Mouse (Mus musculus) stomach, embryonic 15.5 days (tissue): ENCODE data around the gene Usp12. TPM values are rescaled to one million over a fixed set of nuclear protein-coding genes. Genes with fewer than 3 reads are reported as not detected.

ENCODE experiments used
- ATAC-seq: fragments of 200-750 bp; cut with Nextera tagmentation; 2 replicates; pipeline ENCODE4 v1.8.0; 2017; ENCODE audit warnings: low read depth, moderate number of reproducible peaks, moderate TSS enrichment; ENCODE audit not compliant: insufficient read depth, low FRiP score
- H3K27ac ChIP-seq: fragments of 300-500 bp; sonication (generic); 2 replicates; pipeline ENCODE4 v1.5.1; 2015; ENCODE audit warnings: mild to moderate bottlenecking, inconsistent platforms
- H3K27me3 ChIP-seq: fragments of 300-500 bp; sonication (generic); replicated peaks from 2 replicates; pipeline ENCODE4 v1.6.1; 2015; ENCODE audit warnings: inconsistent platforms
- H3K36me3 ChIP-seq: fragments of 300-500 bp; sonication (generic); 2 replicates; pipeline ENCODE4 v1.6.1; 2015; ENCODE audit warnings: inconsistent platforms
- H3K4me1 ChIP-seq: fragments of 300-500 bp; sonication (generic); 2 replicates; pipeline ENCODE4 v1.6.1; 2015; ENCODE audit warnings: inconsistent platforms
- H3K4me2 ChIP-seq: fragments of 300-500 bp; sonication (generic); 2 replicates; pipeline ENCODE4 v1.6.1; 2015; ENCODE audit warnings: mild to moderate bottlenecking, inconsistent platforms
- H3K4me3 ChIP-seq: fragments of 300-500 bp; sonication (generic); replicated peaks from 2 replicates; pipeline ENCODE4 v1.5.1; 2015; ENCODE audit warnings: inconsistent platforms
- H3K9ac ChIP-seq: fragments of 300-500 bp; sonication (generic); 2 replicates; pipeline ENCODE4 v1.6.1; 2015; ENCODE audit warnings: inconsistent platforms
- H3K9me3 ChIP-seq: fragments of 300-500 bp; sonication (generic); 2 replicates; pipeline ENCODE4 v1.6.1; 2016; ENCODE audit warnings: inconsistent platforms
- WGBS: fragments of 180-500 bp; shearing (Covaris S2); methylation state at CpG from one replicate; pipeline ENCODE4 v1.1.7; 2015; 5-methylcytosine and 5-hydroxymethylcytosine counted together
- polyA plus RNA-seq: library from polyadenylated mRNA; unstranded; fragments of >200 nt; fragmentation: Nextera tagmentation; extraction: Ambion mirVana; gene quantifications from 2 replicates; pipeline ENCODE4 v1.2.1, GENCODE M21; 2015

The Usp12 gene
- 18.9 and 20.8 TPM in 2 replicates for polyA plus RNA-seq

GRCm38 (mm10) chr5:146794853-146795252, at the start of gene Usp12:
Gene Usp12 (minus strand): TSS chr5:146795006.
- peak within 1 kb of the TSS; percentile 92 for H3K27ac ChIP-seq
- ATAC-seq = peak; percentile 98
- H3K4me1 ChIP-seq = peaks cover 27% of the 10 kb centered on the region
- H3K4me2 ChIP-seq = peak within 1 kb of the TSS; percentile 74
- H3K27me3 ChIP-seq = no peaks in the 10 kb centered on the region
- no peaks in the 10 kb centered on the region for H3K36me3 ChIP-seq
- WGBS = under 1% methylated on average over 39 of the region's 51 CpGs
- peak within 1 kb of the TSS; percentile 92 for H3K9ac ChIP-seq
- H3K9me3 ChIP-seq = no peaks in the 10 kb centered on the region
- peak within 1 kb of the TSS; percentile 96 for H3K4me3 ChIP-seq

GRCm38 (mm10) chr5:146844301-146844941, 49.6 kb upstream of the Usp12 start:
- H3K27ac ChIP-seq = no peak overlapping the region
- H3K4me3 ChIP-seq = peak overlapping the region; percentile 65
- WGBS = 13% methylated on average over 6 of the region's 6 CpGs
- peaks cover 9% of the 10 kb centered on the region; the same call in 1 of the 2 replicates for H3K4me1 ChIP-seq
- no peaks in the 10 kb centered on the region for H3K36me3 ChIP-seq
- H3K9me3 ChIP-seq = no peaks in the 10 kb centered on the region
- 0 out of 2 replicates have a peak, but pooled peaks have one; percentile 23 for ATAC-seq
- no peak overlapping the region; the same call in 1 of the 2 replicates for H3K9ac ChIP-seq
- peak overlapping the region; percentile 100 for H3K4me2 ChIP-seq
- no peaks in the 10 kb centered on the region for H3K27me3 ChIP-seq

GRCm38 (mm10) chr5:146841996-146842395, 47.2 kb upstream of the Usp12 start:
- peaks cover 9% of the 10 kb centered on the region; the same call in 1 of the 2 replicates for H3K4me1 ChIP-seq
- H3K27ac ChIP-seq = no peak overlapping the region
- peaks cover 10% of the 10 kb centered on the region; the same call in 1 of the 2 replicates for H3K36me3 ChIP-seq
- no peaks in the 10 kb centered on the region for H3K9me3 ChIP-seq
- no peak overlapping the region for H3K4me2 ChIP-seq
- no peak overlapping the region for H3K4me3 ChIP-seq
- no peaks in the 10 kb centered on the region for H3K27me3 ChIP-seq
- ATAC-seq = no peak
- WGBS = 77% methylated on average over 4 of the region's 4 CpGs
- H3K9ac ChIP-seq = no peak overlapping the region

GRCm38 (mm10) chr5:146841301-146841700, 46.5 kb upstream of the Usp12 start:
- 78% methylated on average over 5 of the region's 5 CpGs for WGBS
- Histone ChIP-seq H3K27me3 (no peaks in the 10 kb centered on the region), H3K4me2 (no peak overlapping the region), H3K27ac (no peak overlapping the region), H3K9ac (no peak overlapping the region), H3K36me3 (peaks cover 15% of the 10 kb centered on the region), H3K9me3 (no peaks in the 10 kb centered on the region), H3K4me3 (no peak overlapping the region), H3K4me1 (peaks cover 9% of the 10 kb centered on the region; the same call in 1 of the 2 replicates)
- ATAC-seq = no peak

GRCm38 (mm10) chr5:146840422-146840821, 45.6 kb upstream of the Usp12 start:
- H3K4me3 ChIP-seq = no peak overlapping the region
- H3K27ac ChIP-seq = no peak overlapping the region
- peaks cover 5% of the 10 kb centered on the region; the same call in 1 of the 2 replicates for H3K4me1 ChIP-seq
- H3K36me3 ChIP-seq = peaks cover 20% of the 10 kb centered on the region
- no peak overlapping the region for H3K4me2 ChIP-seq
- WGBS = 72% methylated on average over 4 of the region's 4 CpGs
- no peak for ATAC-seq
- H3K9me3 ChIP-seq = no peaks in the 10 kb centered on the region
- no peak overlapping the region for H3K9ac ChIP-seq
- H3K27me3 ChIP-seq = no peaks in the 10 kb centered on the region

- 0 out of 2 replicates have a peak, but pooled peaks cover 3% of the 10 kb centered on the region for H3K4me1 ChIP-seq
- peaks cover 26% of the 10 kb centered on the region for H3K36me3 ChIP-seq
- H3K4me2 ChIP-seq = no peak overlapping the region
- WGBS = 54% methylated on average over 5 of the region's 5 CpGs
- no peak overlapping the region for H3K27ac ChIP-seq
- no peak for ATAC-seq
- no peak overlapping the region for H3K4me3 ChIP-seq
- H3K9ac ChIP-seq = no peak overlapping the region
- H3K27me3 ChIP-seq = no peaks in the 10 kb centered on the region
- H3K9me3 ChIP-seq = no peaks in the 10 kb centered on the region
Measured at GRCm38 (mm10) chr5:146839760-146840159, 45.0 kb upstream of the Usp12 start.

- H3K27me3 ChIP-seq = no peaks in the 10 kb centered on the region
- H3K27ac ChIP-seq = no peak overlapping the region
- WGBS = 46% methylated on average over 12 of the region's 12 CpGs
- ATAC-seq = no peak
- H3K9ac ChIP-seq = no peak overlapping the region
- H3K9me3 ChIP-seq = no peaks in the 10 kb centered on the region
- no peak overlapping the region for H3K4me3 ChIP-seq
- peaks cover 30% of the 10 kb centered on the region for H3K36me3 ChIP-seq
- peaks cover 9% of the 10 kb centered on the region; the same call in 1 of the 2 replicates for H3K4me1 ChIP-seq
- no peak overlapping the region for H3K4me2 ChIP-seq
Measured at GRCm38 (mm10) chr5:146838836-146839648, 44.2 kb upstream of the Usp12 start.

GRCm38 (mm10) chr5:146837967-146838720, 43.3 kb upstream of the Usp12 start:
- H3K4me3 ChIP-seq = no peak overlapping the region
- no peak for ATAC-seq
- no peak overlapping the region for H3K27ac ChIP-seq
- H3K4me1 ChIP-seq = peaks cover 13% of the 10 kb centered on the region; the same call in 1 of the 2 replicates
- no peaks in the 10 kb centered on the region for H3K27me3 ChIP-seq
- H3K36me3 ChIP-seq = peaks cover 30% of the 10 kb centered on the region
- 67% methylated on average over 7 of the region's 7 CpGs for WGBS
- no peaks in the 10 kb centered on the region for H3K9me3 ChIP-seq
- no peak overlapping the region for H3K4me2 ChIP-seq
- no peak overlapping the region for H3K9ac ChIP-seq

GRCm38 (mm10) chr5:146834959-146835358, 40.2 kb upstream of the Usp12 start:
- Histone ChIP-seq H3K27me3 (no peaks in the 10 kb centered on the region), H3K4me2 (no peak overlapping the region; the same call in 1 of the 2 replicates), H3K27ac (no peak overlapping the region), H3K4me3 (no peak overlapping the region), H3K9ac (no peak overlapping the region), H3K4me1 (peaks cover 13% of the 10 kb centered on the region; the same call in 1 of the 2 replicates), H3K36me3 (peaks cover 30% of the 10 kb centered on the region), H3K9me3 (no peaks in the 10 kb centered on the region)
- ATAC-seq = no peak
- 75% methylated on average over 8 of the region's 8 CpGs for WGBS

- 11% methylated on average over 8 of the region's 8 CpGs for WGBS
- no peak for ATAC-seq
- H3K9ac ChIP-seq = peak overlapping the region; percentile 97
Measured at GRCm38 (mm10) chr5:146833673-146834201, 38.9 kb upstream of the Usp12 start.

GRCm38 (mm10) chr5:146832769-146833448, 38.1 kb upstream of the Usp12 start, which contains the start of gene Rpl21:
Gene Rpl21 (plus strand): TSS chr5:146832890.
- Histone ChIP-seq H3K4me2 (peak within 1 kb of the TSS; percentile 64), H3K27ac (peak within 1 kb of the TSS; percentile 83), H3K36me3 (peaks cover 29% of the 10 kb centered on the region), H3K4me1 (peaks cover 13% of the 10 kb centered on the region; the same call in 1 of the 2 replicates), H3K9ac (peak within 1 kb of the TSS; percentile 97), H3K9me3 (no peaks in the 10 kb centered on the region), H3K4me3 (peak within 1 kb of the TSS; percentile 74), H3K27me3 (no peaks in the 10 kb centered on the region)
- under 1% methylated on average over 60 of the region's 60 CpGs for WGBS
- ATAC-seq = peak; percentile 98

More at GRCm38 (mm10) chr5:146833673-146834201, 38.9 kb upstream of the Usp12 start:
- Histone ChIP-seq H3K36me3 (peaks cover 30% of the 10 kb centered on the region), H3K9me3 (no peaks in the 10 kb centered on the region), H3K4me2 (peak overlapping the region; percentile 64), H3K4me3 (peak overlapping the region; percentile 74), H3K27me3 (no peaks in the 10 kb centered on the region), H3K27ac (peak overlapping the region; percentile 83; the same call in 1 of the 2 replicates), H3K4me1 (peaks cover 13% of the 10 kb centered on the region; the same call in 1 of the 2 replicates)
